Comparison of ENCODE assay signal across 23 mouse cellular contexts in genomic region chr10:22668509-22668908, GRCm38 (mm10). TPM values are rescaled to one million over a fixed set of nuclear protein-coding genes. Genes with fewer than 3 reads are reported as not detected.
DNase-seq lines count a peak whose midpoint lies in the region; ATAC-seq and TF ChIP-seq lines count a peak whose summit lies in the region.
"Had no signal": no experiment of that assay in that cellular context is flagged by ENCODE, and none has a peak within 500 bp of the region (broad histone marks: within the 10 kb centered on the region; RNA-seq: fewer than 3 reads in every experiment).

No protein-coding gene starts in this region.

- no peaks in the 10 kb centered on the region for H3K36me3 ChIP-seq in neural tube, embryonic 14.5 days (ENCODE audit: control insufficient read depth, insufficient read depth, low read length)
- H3K36me3 ChIP-seq: embryonic facial prominence, embryonic 15.5 days; forebrain, embryonic 10.5 days; forebrain, embryonic 12.5 days had no signal

- no peak overlapping the region for H3K4me3 ChIP-seq in layer of hippocampus, adult 2 months
- no peak overlapping the region for H3K4me3 ChIP-seq in neural tube, embryonic 14.5 days (ENCODE audit: low read depth, low read length)
- H3K4me3 ChIP-seq: embryonic facial prominence, embryonic 13.5 days; embryonic facial prominence, embryonic 15.5 days; erythroblast, embryonic 14.5 days; forebrain, embryonic 10.5 days; forebrain, embryonic 12.5 days had no signal

- H3K9ac ChIP-seq in neural tube, embryonic 14.5 days (replicated peaks; ENCODE audit: low read depth, low read length): no peak overlapping the region
- H3K9ac ChIP-seq: embryonic facial prominence, embryonic 13.5 days; embryonic facial prominence, embryonic 15.5 days; forebrain, embryonic 12.5 days had no signal

- no peak overlapping the region for H3K4me2 ChIP-seq in neural tube, embryonic 14.5 days (ENCODE audit: low read depth, low read length)
- H3K4me2 ChIP-seq: embryonic facial prominence, embryonic 13.5 days; embryonic facial prominence, embryonic 15.5 days; forebrain, embryonic 12.5 days had no signal

- no peak overlapping the region for H3K27ac ChIP-seq in layer of hippocampus, adult 2 months
- no peak overlapping the region for H3K27ac ChIP-seq in neural tube, embryonic 14.5 days (ENCODE audit: low read depth, low read length)
- H3K27ac ChIP-seq: embryonic facial prominence, embryonic 13.5 days; embryonic facial prominence, embryonic 15.5 days; forebrain, embryonic 10.5 days; forebrain, embryonic 12.5 days had no signal

- H3K27me3 ChIP-seq in neural tube, embryonic 14.5 days (ENCODE audit: control insufficient read depth, insufficient read depth, low read length): no peaks in the 10 kb centered on the region
- H3K27me3 ChIP-seq: embryonic facial prominence, embryonic 13.5 days; embryonic facial prominence, embryonic 15.5 days; forebrain, embryonic 12.5 days had no signal

- no peaks in the 10 kb centered on the region for H3K9me3 ChIP-seq in neural tube, embryonic 14.5 days (ENCODE audit: control insufficient read depth, low read length)
- H3K9me3 ChIP-seq: embryonic facial prominence, embryonic 13.5 days; embryonic facial prominence, embryonic 15.5 days; forebrain, embryonic 10.5 days; forebrain, embryonic 12.5 days had no signal

- DNase-seq in layer of hippocampus, adult 2 months (ENCODE audit: low spot score in 2 of 2): no peak
- no peak for DNase-seq in layer of hippocampus, postnatal 14 days (ENCODE audit: low spot score in 2 of 2)
- DNase-seq in neural tube, embryonic 10.5 days (ENCODE audit: extremely low spot score, low spot score): no peak
- DNase-seq: adrenal gland, adult 2 months; adrenal gland, postnatal 10 days; adrenal gland, postnatal 25 days; cerebellum, adult 11 months; cerebellum, adult 18-20 months; cerebellum, adult 8-10 months; cerebellum, adult 9-11 months; cerebellum, postnatal 14 days; cerebellum, postnatal 36 days; embryo, embryonic 11 days had no signal

- H3K4me1 ChIP-seq in neural tube, embryonic 14.5 days (ENCODE audit: control insufficient read depth, insufficient read depth, low read length): no peaks in the 10 kb centered on the region
- H3K4me1 ChIP-seq: forebrain, embryonic 10.5 days had no signal

- TF ChIP-seq CTCF in layer of hippocampus, adult 2 months (conservative IDR thresholded peaks at IDR 0.05): 0 out of 2 replicates have a peak, but pooled peaks have one; percentile 11

- ATAC-seq in neural tube, embryonic 14.5 days (ENCODE audit: low read depth): peak; percentile 54; the same call in 1 of the 2 replicates
- ATAC-seq: forebrain, embryonic 14.5 days; forebrain, embryonic 16.5 days had no signal

- 93% methylated on average over 13 of the region's 13 CpGs for WGBS in neural tube, embryonic 14.5 days

RNA-seq across cellular contexts. Expression of gene Slc2a12, which starts 23.7 kb away (rescaled TPM):
- total RNA-seq in layer of hippocampus, adult 2 months (2021): 1 to 10 TPM; 3.1 to 6.0 TPM
- 10 to 100 TPM in 1 of 2 experiments, 1 to 10 TPM in 1; 4.0 to 13.4 TPM for total RNA-seq in layer of hippocampus, postnatal 14 days (2021)
- polyA plus RNA-seq in neural tube, embryonic 14.5 days (2014; fragmentation: Nextera tagmentation; extraction: Ambion mirVana): 0.99 and 1.7 TPM in 2 replicates
- total RNA-seq: common myeloid progenitor, adult 5-6 weeks had no signal
- polyA plus RNA-seq: C2C12; erythroblast, embryonic 14.5 days had no signal
